Mouse (Mus musculus) liver, adult 2 months (tissue): ENCODE results near the gene Cntrl. TPM values are rescaled to one million over a fixed set of nuclear protein-coding genes. Genes with fewer than 3 reads are reported as not detected.

Experiments
- DNase-seq: peaks from one replicate; pipeline ENCODE4 v3.0.0-alpha.2; 2011; ENCODE audit warnings: low read depth, low spot score; ENCODE audit errors: extremely low read depth
- H3K27ac ChIP-seq: fragments of 200-500 bp; replicated peaks from 2 replicates; pipeline ENCODE4 v1.5.1; 2012; ENCODE audit warnings: low read depth, mild to moderate bottlenecking, control low read depth, inconsistent platforms, low read length; ENCODE audit not compliant: insufficient read depth
- H3K27me3 ChIP-seq: fragments of 200-500 bp; 2 replicates; pipeline ENCODE4 v1.6.1; 2012; ENCODE audit warnings: mild to moderate bottlenecking, moderate library complexity, low read length, inconsistent platforms; ENCODE audit not compliant: control insufficient read depth, insufficient read depth
- H3K36me3 ChIP-seq: fragments of 200-500 bp; 2 replicates; pipeline ENCODE4 v1.6.1; 2012; ENCODE audit warnings: low read length, inconsistent platforms; ENCODE audit not compliant: control insufficient read depth, insufficient read depth
- H3K4me1 ChIP-seq: fragments of 200-500 bp; 2 replicates; pipeline ENCODE4 v1.6.1; 2011; ENCODE audit warnings: low read length; ENCODE audit not compliant: control insufficient read depth, insufficient read depth
- H3K4me3 ChIP-seq: fragments of 200-500 bp; 2 replicates; pipeline ENCODE4 v1.5.1; 2011; ENCODE audit warnings: low read depth, mild to moderate bottlenecking, control low read depth, low read length, moderate library complexity; ENCODE audit not compliant: insufficient read depth
- H3K79me2 ChIP-seq: fragments of 200-500 bp; 2 replicates; pipeline ENCODE4 v1.6.1; 2012; ENCODE audit warnings: inconsistent platforms, mild to moderate bottlenecking, low read length, moderate library complexity; ENCODE audit not compliant: control insufficient read depth, insufficient read depth
- H3K9ac ChIP-seq: fragments of 200-500 bp; 2 replicates; pipeline ENCODE4 v1.6.1; 2012; ENCODE audit warnings: low read depth, mild to moderate bottlenecking, control low read depth, inconsistent platforms, low read length
- CTCF ChIP-seq: fragments of 200-500 bp; IDR thresholded peaks from 2 replicates; pipeline ENCODE4 v1.5.1; 2011; ENCODE audit warnings: low read depth, low read length, control low read depth
- POLR2A ChIP-seq: fragments of 200-500 bp; IDR thresholded peaks from 2 replicates; pipeline ENCODE4 v1.6.1; 2011; ENCODE audit warnings: low read length, control low read depth; ENCODE audit not compliant: insufficient read depth; ENCODE audit errors: extremely low read depth
- WGBS: fragments of 180-500 bp; shearing (Covaris S2); methylation state at CpG from one replicate; pipeline ENCODE4 v1.1.7; 2018; 5-methylcytosine and 5-hydroxymethylcytosine counted together
- polyA plus RNA-seq: library from polyadenylated mRNA; depleted of rRNA; stranded (reverse); fragments of >200 nt; gene quantifications from 2 replicates; pipeline ENCODE4 v1.2.3, GENCODE M21; 2012
- total RNA-seq: library from RNA; depleted of rRNA; stranded (reverse); fragments of >200 nt; gene quantifications from 2 replicates; pipeline ENCODE4 v1.2.3, GENCODE M21; 2014

Gene Cntrl
- total and polyA plus RNA-seq, 2 experiments: 6.1 to 22.8 TPM

DNA sequence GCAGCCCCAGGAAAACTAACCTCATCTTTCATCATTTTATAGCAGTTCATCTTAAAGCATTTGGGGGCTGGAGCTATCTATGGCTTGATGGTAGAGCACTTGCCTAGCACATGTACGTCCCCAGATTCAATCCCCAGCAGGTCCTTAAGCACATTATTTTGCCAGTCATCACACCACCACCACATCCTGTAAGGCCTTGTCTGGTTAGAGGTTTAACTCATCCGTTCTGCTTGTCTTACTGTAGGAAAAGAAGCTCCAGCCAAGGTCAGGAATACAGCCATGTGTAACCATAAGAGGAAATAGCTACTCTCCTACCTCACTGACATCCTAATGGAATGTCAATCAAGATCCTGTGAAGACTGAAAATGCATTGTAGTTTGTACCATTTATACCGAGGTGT lies 68.9 kb downstream of the Cntrl start:
- 81% methylated on average over 3 of the region's 3 CpGs for WGBS
- H3K4me3 ChIP-seq: no peak overlapping the region
- peaks cover 4% of the 10 kb centered on the region; the same call in 1 of the 2 replicates for H3K79me2 ChIP-seq
- no peak overlapping the region for H3K27ac ChIP-seq
- TF ChIP-seq CTCF: no peak
- no peak for TF ChIP-seq POLR2A
- no peak overlapping the region for H3K9ac ChIP-seq
- DNase-seq: no peak
- H3K4me1 ChIP-seq: peaks cover 6% of the 10 kb centered on the region; the same call in 1 of the 2 replicates
- peaks cover 70% of the 10 kb centered on the region for H3K36me3 ChIP-seq
- no peaks in the 10 kb centered on the region for H3K27me3 ChIP-seq

GRCm38 (mm10) chr2:35183115-35183673 lies 73.9 kb downstream of the Cntrl start:
- WGBS: 90% methylated on average over 6 of the region's 6 CpGs
- no peak for TF ChIP-seq POLR2A
- no peak for TF ChIP-seq CTCF
- H3K36me3 ChIP-seq: peaks cover 69% of the 10 kb centered on the region

DNA sequence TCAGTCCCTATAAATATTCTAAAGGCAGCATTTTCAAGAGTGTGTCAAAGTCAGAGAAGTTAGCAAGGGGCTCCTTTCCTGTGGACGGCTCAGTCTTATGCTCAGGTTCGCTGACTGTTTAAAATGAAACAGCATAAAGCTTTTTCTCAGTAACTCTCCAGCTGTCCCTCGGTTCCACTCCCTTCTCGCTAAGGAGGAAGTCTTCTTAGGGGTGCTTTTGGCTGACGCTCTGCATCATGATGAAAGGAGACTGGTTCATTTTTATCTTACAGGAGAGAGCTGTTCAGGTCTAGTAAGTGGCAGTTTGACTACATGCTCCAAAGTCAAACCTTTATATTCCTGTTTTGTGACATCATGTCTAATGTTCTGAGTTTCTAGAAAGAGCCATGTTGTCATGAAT lies 79.6 kb downstream of the Cntrl start:
- DNase-seq: no peak
- TF ChIP-seq POLR2A (no peak), CTCF (no peak)
- WGBS: 77% methylated on average over 5 of the region's 5 CpGs
- H3K4me1 ChIP-seq: peaks cover 10% of the 10 kb centered on the region; the same call in 1 of the 2 replicates
- peaks cover 12% of the 10 kb centered on the region; the same call in 1 of the 2 replicates for H3K79me2 ChIP-seq
- no peak overlapping the region for H3K9ac ChIP-seq
- H3K4me3 ChIP-seq: no peak overlapping the region
- H3K36me3 ChIP-seq: peaks cover 53% of the 10 kb centered on the region
- no peaks in the 10 kb centered on the region for H3K27me3 ChIP-seq
- H3K27ac ChIP-seq: no peak overlapping the region

More at GRCm38 (mm10) chr2:35183115-35183673, 73.9 kb downstream of the Cntrl start:
- Histone ChIP-seq H3K27ac (no peak overlapping the region), H3K9ac (no peak overlapping the region), H3K27me3 (no peaks in the 10 kb centered on the region), H3K4me1 (peaks cover 7% of the 10 kb centered on the region; the same call in 1 of the 2 replicates), H3K4me3 (no peak overlapping the region), H3K79me2 (peaks cover 7% of the 10 kb centered on the region; the same call in 1 of the 2 replicates)
- no peak for DNase-seq

GRCm38 (mm10) chr2:35193976-35194375 lies 84.7 kb downstream of the Cntrl start:
- 33% methylated on average over 1 of the region's 1 CpGs for WGBS
- Histone ChIP-seq H3K9ac (no peak overlapping the region), H3K27ac (0 out of 2 replicates have a peak overlapping the region, but pooled peaks have one; percentile 5), H3K4me1 (peaks cover 19% of the 10 kb centered on the region), H3K36me3 (peaks cover 27% of the 10 kb centered on the region), H3K27me3 (no peaks in the 10 kb centered on the region), H3K79me2 (peaks cover 15% of the 10 kb centered on the region; the same call in 1 of the 2 replicates), H3K4me3 (no peak overlapping the region)
- no peak for TF ChIP-seq POLR2A
- TF ChIP-seq CTCF: no peak
- DNase-seq: no peak

DNA sequence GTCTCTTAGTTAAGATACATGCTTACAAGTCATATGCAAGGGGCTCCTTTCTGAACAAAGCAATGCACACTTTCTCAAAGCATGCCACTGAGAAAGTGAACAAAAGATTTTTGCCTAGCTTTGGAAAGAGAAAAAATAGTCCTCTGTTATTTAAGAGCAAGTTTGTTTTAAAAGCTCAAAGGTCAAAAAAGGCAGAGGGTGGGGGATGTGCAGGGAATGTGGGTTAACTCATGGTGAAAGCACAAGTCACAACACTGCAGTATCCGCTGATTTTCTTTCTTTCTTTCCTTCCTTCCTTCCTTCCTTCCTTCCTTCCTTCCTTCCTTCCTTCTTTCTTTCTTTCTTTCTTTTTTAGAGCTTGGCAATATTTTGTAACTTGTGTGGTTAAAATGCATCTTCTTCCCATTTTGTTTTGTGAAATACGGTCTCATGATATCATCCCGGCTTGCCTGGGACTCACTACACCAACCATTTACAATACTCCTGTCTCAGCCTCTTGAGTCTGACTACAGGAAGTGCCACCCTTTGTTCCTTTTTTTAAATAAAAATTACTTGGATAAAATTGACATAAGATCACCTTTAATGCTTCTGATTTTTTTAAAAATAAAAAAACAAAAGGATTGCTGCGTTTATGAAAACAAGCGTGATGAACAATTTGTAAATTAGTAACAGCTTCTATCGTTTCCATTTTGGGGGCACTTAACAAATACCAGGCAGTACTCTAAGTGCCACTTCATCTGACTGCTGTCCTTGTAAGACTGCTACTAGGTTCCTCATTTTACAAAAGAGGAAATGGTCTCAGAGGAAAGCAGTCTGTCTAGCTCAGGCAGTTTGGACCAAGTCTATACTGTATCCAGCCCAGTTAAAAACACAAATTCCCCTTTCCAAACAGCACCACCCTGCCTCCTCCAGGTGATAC lies 86.6 kb downstream of the Cntrl start:
- Histone ChIP-seq H3K9ac (peak overlapping the region; percentile 44), H3K27me3 (no peaks in the 10 kb centered on the region), H3K79me2 (peaks cover 25% of the 10 kb centered on the region), H3K4me3 (peak overlapping the region; percentile 20; the same call in 1 of the 2 replicates), H3K36me3 (peaks cover 13% of the 10 kb centered on the region), H3K27ac (peak overlapping the region; percentile 77), H3K4me1 (peaks cover 23% of the 10 kb centered on the region)
- DNase-seq: peak; percentile 92
- TF ChIP-seq POLR2A: no peak
- WGBS: 11% methylated on average over 6 of the region's 6 CpGs
